10 mouse cellular contexts compared by ENCODE assay signal in genomic region chr14:24002647-24003046, GRCm38 (mm10). TPM values are rescaled to one million over a fixed set of nuclear protein-coding genes. Genes with fewer than 3 reads are reported as not detected.
DNase-seq lines count a peak whose midpoint lies in the region; ATAC-seq lines count a peak whose summit lies in the region.
"Had no signal": no experiment of that assay in that cellular context is flagged by ENCODE, and none has a peak within 500 bp of the region (broad histone marks: within the 10 kb centered on the region; RNA-seq: fewer than 3 reads in every experiment).

No protein-coding gene starts in this region.

- peak overlapping the region; percentile 77; the same call in 1 of the 2 replicates for H3K4me3 ChIP-seq in limb, embryonic 12.5 days (replicated peaks)
- no peak overlapping the region for H3K4me3 ChIP-seq in limb, embryonic 10.5 days
- H3K4me3 ChIP-seq in embryonic facial prominence, embryonic 14.5 days (ENCODE audit: low read depth, low read length) = peak overlapping the region; percentile 74
- peak overlapping the region; percentile 84 for H3K4me3 ChIP-seq in hindbrain, embryonic 16.5 days (ENCODE audit: low read length)
- H3K4me3 ChIP-seq in neural tube, embryonic 13.5 days = peak overlapping the region; percentile 78

- peaks cover 14% of the 10 kb centered on the region for H3K4me1 ChIP-seq in limb, embryonic 12.5 days (replicated peaks)
- H3K4me1 ChIP-seq in limb, embryonic 10.5 days = peaks cover 24% of the 10 kb centered on the region
- peaks cover 3% of the 10 kb centered on the region for H3K4me1 ChIP-seq in embryonic facial prominence, embryonic 14.5 days (ENCODE audit: control insufficient read depth, insufficient read depth, low read length)
- peaks cover 17% of the 10 kb centered on the region for H3K4me1 ChIP-seq in hindbrain, embryonic 16.5 days (ENCODE audit: control insufficient read depth, insufficient read depth, low read depth, low read length)
- peaks cover 40% of the 10 kb centered on the region for H3K4me1 ChIP-seq in neural tube, embryonic 13.5 days (replicated peaks)

- WGBS in limb, embryonic 12.5 days = 51% methylated on average over 5 of the region's 5 CpGs
- 54% methylated on average over 5 of the region's 5 CpGs for WGBS in limb, embryonic 10.5 days
- WGBS in embryonic facial prominence, embryonic 14.5 days = 53% methylated on average over 5 of the region's 5 CpGs
- 47% methylated on average over 5 of the region's 5 CpGs for WGBS in hindbrain, embryonic 16.5 days
- WGBS in neural tube, embryonic 13.5 days = 56% methylated on average over 5 of the region's 5 CpGs

- H3K27me3 ChIP-seq in limb, embryonic 12.5 days = peaks cover 79% of the 10 kb centered on the region
- H3K27me3 ChIP-seq in limb, embryonic 10.5 days (ENCODE audit: low read depth, poor library complexity, severe bottlenecking) = peaks cover 83% of the 10 kb centered on the region
- H3K27me3 ChIP-seq in embryonic facial prominence, embryonic 14.5 days (replicated peaks; ENCODE audit: control insufficient read depth, insufficient read depth, low read length) = peaks cover 55% of the 10 kb centered on the region
- peaks cover 3% of the 10 kb centered on the region for H3K27me3 ChIP-seq in hindbrain, embryonic 16.5 days (replicated peaks; ENCODE audit: control insufficient read depth, insufficient read depth, low read length)
- H3K27me3 ChIP-seq in neural tube, embryonic 13.5 days = peaks cover 47% of the 10 kb centered on the region

- DNase-seq in limb, embryonic 10.5 days (ENCODE audit: low spot score) = no peak
- DNase-seq in embryonic facial prominence, embryonic 14.5 days (ENCODE audit: low spot score) = no peak
- DNase-seq in layer of hippocampus, postnatal 36 days = no peak
- no peak for DNase-seq in kidney, adult 11 months
- DNase-seq: lung, postnatal 36 days had no signal

- peak overlapping the region; percentile 99 for H3K4me2 ChIP-seq in limb, embryonic 12.5 days
- H3K4me2 ChIP-seq in embryonic facial prominence, embryonic 14.5 days (ENCODE audit: low read depth, low read length) = peak overlapping the region; percentile 95
- H3K4me2 ChIP-seq in hindbrain, embryonic 16.5 days (ENCODE audit: low read length) = peak overlapping the region; percentile 82
- H3K4me2 ChIP-seq in neural tube, embryonic 13.5 days = peak overlapping the region; percentile 69

- no peak overlapping the region for H3K9ac ChIP-seq in limb, embryonic 12.5 days (replicated peaks)
- H3K9ac ChIP-seq in embryonic facial prominence, embryonic 14.5 days (ENCODE audit: low read depth, low read length) = no peak overlapping the region
- 0 out of 2 replicates have a peak overlapping the region, but pooled peaks have one; percentile 13 for H3K9ac ChIP-seq in hindbrain, embryonic 16.5 days (ENCODE audit: low read depth, low read length)
- H3K9ac ChIP-seq in neural tube, embryonic 13.5 days = peak overlapping the region; percentile 85

- ATAC-seq in limb, embryonic 12.5 days (ENCODE audit: insufficient number of reproducible peaks, insufficient read depth, low FRiP score, low TSS enrichment, low read depth) = no peak
- no peak for ATAC-seq in embryonic facial prominence, embryonic 14.5 days (ENCODE audit: low read depth)
- ATAC-seq in hindbrain, embryonic 16.5 days = no peak
- no peak for ATAC-seq in neural tube, embryonic 13.5 days (ENCODE audit: low read depth)
- ATAC-seq in erythroid progenitor cell, adult 5-6 weeks (replicated peaks; ENCODE audit: low FRiP score, poor library complexity, severe bottlenecking) = no peak

- H3K27ac ChIP-seq in limb, embryonic 12.5 days = no peak overlapping the region
- H3K27ac ChIP-seq in limb, embryonic 10.5 days = no peak overlapping the region
- no peak overlapping the region for H3K27ac ChIP-seq in embryonic facial prominence, embryonic 14.5 days (replicated peaks; ENCODE audit: low read depth, low read length)
- no peak overlapping the region for H3K27ac ChIP-seq in hindbrain, embryonic 16.5 days (ENCODE audit: low read depth, low read length)
- no peak overlapping the region for H3K27ac ChIP-seq in neural tube, embryonic 13.5 days (replicated peaks)

- no peaks in the 10 kb centered on the region for H3K9me3 ChIP-seq in limb, embryonic 12.5 days
- no peaks in the 10 kb centered on the region for H3K9me3 ChIP-seq in limb, embryonic 10.5 days (replicated peaks)
- no peaks in the 10 kb centered on the region for H3K9me3 ChIP-seq in embryonic facial prominence, embryonic 14.5 days (ENCODE audit: control insufficient read depth, low read length)
- H3K9me3 ChIP-seq in hindbrain, embryonic 16.5 days (ENCODE audit: control insufficient read depth, low read length) = no peaks in the 10 kb centered on the region
- no peaks in the 10 kb centered on the region for H3K9me3 ChIP-seq in neural tube, embryonic 13.5 days

- H3K36me3 ChIP-seq in limb, embryonic 12.5 days = no peaks in the 10 kb centered on the region
- H3K36me3 ChIP-seq in limb, embryonic 10.5 days = no peaks in the 10 kb centered on the region
- no peaks in the 10 kb centered on the region for H3K36me3 ChIP-seq in embryonic facial prominence, embryonic 14.5 days (ENCODE audit: control insufficient read depth, insufficient read depth, low read length)
- no peaks in the 10 kb centered on the region for H3K36me3 ChIP-seq in hindbrain, embryonic 16.5 days (ENCODE audit: control insufficient read depth, insufficient read depth, low read length)
- no peaks in the 10 kb centered on the region for H3K36me3 ChIP-seq in neural tube, embryonic 13.5 days

RNA-seq across cellular contexts. Expression of gene Kcnma1, which starts 11.6 kb away (rescaled TPM):
- polyA plus RNA-seq in limb, embryonic 12.5 days (2016; fragmentation: Nextera tagmentation; extraction: Ambion mirVana) = 2.3 and 3.6 TPM in 2 replicates
- 0.13 and 0.86 TPM in 2 replicates for polyA plus RNA-seq in limb, embryonic 10.5 days (2016; fragmentation: Nextera tagmentation; extraction: Ambion mirVana)
- 7.1 and 7.8 TPM in 2 replicates for polyA plus RNA-seq in embryonic facial prominence, embryonic 14.5 days (2014; fragmentation: Nextera tagmentation; extraction: Ambion mirVana)
- 15.8 and 17.2 TPM in 2 replicates for polyA plus RNA-seq in hindbrain, embryonic 16.5 days (2015; fragmentation: Nextera tagmentation; extraction: Ambion mirVana)
- 13.1 and 14.6 TPM in 2 replicates for polyA plus RNA-seq in neural tube, embryonic 13.5 days (2015; fragmentation: Nextera tagmentation; extraction: Ambion mirVana)
- total RNA-seq in layer of hippocampus, postnatal 36 days (2021) = 100 to 1,000 TPM; 138 to 151 TPM
- total RNA-seq in erythroid progenitor cell, adult 5-6 weeks (2015; ENCODE audit: low replicate concordance) = not detected in 2 replicates
- total RNA-seq in erythroid progenitor cell, adult 5-6 weeks (2017; ENCODE audit: low replicate concordance) = not detected in 2 replicates
- total RNA-seq: MEL had no signal

Comparison
In these comparisons a context has a peak if more than half of its experiments do, and no peak if none do; other contexts are left out.
1. H3K9ac ChIP-seq: peak in hindbrain, embryonic 16.5 days (single experiment) and neural tube, embryonic 13.5 days (single experiment); none in limb, embryonic 12.5 days (single experiment) and embryonic facial prominence, embryonic 14.5 days (single experiment).
2. Peak in every context shown above with its lines, with median percentiles within 50 percentile points of each other: H3K4me2 ChIP-seq.